Mouse (Mus musculus): ENCODE results near the gene Abcb6. TPM values are rescaled to one million over a fixed set of nuclear protein-coding genes. Genes with fewer than 3 reads are reported as not detected.
A peak's percentile ranks its signal among the peaks of the same experiment; 100 is the strongest.

The Abcb6 gene
- total RNA-seq (2014; rRNA removed) (51.5 and 52.0 TPM in 2 replicates), polyA plus RNA-seq (2015; fragmentation: Nextera tagmentation; extraction: Ambion mirVana) (40.4 and 45.9 TPM in 2 replicates)

GRCm38 (mm10) chr1:75180105-75180590 is at the start of gene Abcb6:
Abcb6 (minus strand) TSS chr1:75180392.
- Histone ChIP-seq H3K27me3 (ENCODE audit: insufficient read depth, low read length) (no peaks in the 10 kb centered on the region), H3K4me1 (ENCODE audit: insufficient read depth, low read length) (peaks cover 10% of the 10 kb centered on the region), H3K9me3 (ENCODE audit: low read length) (no peaks in the 10 kb centered on the region), H3K4me2 (ENCODE audit: low read depth, low read length) (peak within 1 kb of the TSS; percentile 93), H3K4me3 (ENCODE audit: low read length) (peak within 1 kb of the TSS; percentile 50), H3K9ac (replicated peaks; ENCODE audit: low read length) (peak within 1 kb of the TSS; percentile 53), H3K36me3 (ENCODE audit: insufficient read depth, low read length) (peaks cover 40% of the 10 kb centered on the region), H3K27ac (peak within 1 kb of the TSS; percentile 69)
- WGBS: under 1% methylated on average over 31 of the region's 31 CpGs
- DNase-seq (ENCODE audit: low spot score): peak; percentile 96
- peak; percentile 93 for ATAC-seq
- no peak for TF ChIP-seq CTCF (IDR thresholded peaks at IDR 0.05; ENCODE audit: low read depth)

- no peak overlapping the region for H3K4me2 ChIP-seq (ENCODE audit: low read depth, low read length)
- no peak for DNase-seq (ENCODE audit: low spot score)
- no peak for TF ChIP-seq CTCF (IDR thresholded peaks at IDR 0.05; ENCODE audit: low read depth)
- H3K36me3 ChIP-seq (ENCODE audit: insufficient read depth, low read length): no peaks in the 10 kb centered on the region
- no peak overlapping the region for H3K27ac ChIP-seq
- no peak for ATAC-seq
- no peaks in the 10 kb centered on the region for H3K4me1 ChIP-seq (ENCODE audit: insufficient read depth, low read length)
- 55% methylated on average over 4 of the region's 4 CpGs for WGBS
- H3K9me3 ChIP-seq (ENCODE audit: low read length): no peaks in the 10 kb centered on the region
- no peaks in the 10 kb centered on the region for H3K27me3 ChIP-seq (ENCODE audit: insufficient read depth, low read length)
- H3K9ac ChIP-seq (replicated peaks; ENCODE audit: low read length): no peak overlapping the region
- no peak overlapping the region for H3K4me3 ChIP-seq (ENCODE audit: low read length)
These were observed 49.0 kb upstream of the Abcb6 start for GRCm38 (mm10) chr1:75229158-75229557.

GRCm38 (mm10) chr1:75227653-75228052 is 47.5 kb upstream of the Abcb6 start:
- Histone ChIP-seq H3K4me3 (ENCODE audit: low read length) (no peak overlapping the region), H3K4me2 (ENCODE audit: low read depth, low read length) (no peak overlapping the region), H3K27me3 (ENCODE audit: insufficient read depth, low read length) (no peaks in the 10 kb centered on the region), H3K4me1 (ENCODE audit: insufficient read depth, low read length) (no peaks in the 10 kb centered on the region), H3K27ac (no peak overlapping the region), H3K9me3 (ENCODE audit: low read length) (no peaks in the 10 kb centered on the region), H3K36me3 (ENCODE audit: insufficient read depth, low read length) (no peaks in the 10 kb centered on the region), H3K9ac (replicated peaks; ENCODE audit: low read length) (no peak overlapping the region)
- TF ChIP-seq CTCF (IDR thresholded peaks at IDR 0.05; ENCODE audit: low read depth): no peak
- 72% methylated on average over 1 of the region's 1 CpGs for WGBS
- DNase-seq (ENCODE audit: low spot score) (no peak), ATAC-seq (no peak)

GRCm38 (mm10) chr1:75226138-75226537 is 45.9 kb upstream of the Abcb6 start:
- Histone ChIP-seq H3K9ac (replicated peaks; ENCODE audit: low read length) (no peak overlapping the region), H3K4me2 (ENCODE audit: low read depth, low read length) (no peak overlapping the region), H3K27ac (no peak overlapping the region), H3K27me3 (ENCODE audit: insufficient read depth, low read length) (0 out of 2 replicates have a peak, but pooled peaks cover 6% of the 10 kb centered on the region), H3K4me3 (ENCODE audit: low read length) (no peak overlapping the region), H3K4me1 (ENCODE audit: insufficient read depth, low read length) (no peaks in the 10 kb centered on the region), H3K9me3 (ENCODE audit: low read length) (no peaks in the 10 kb centered on the region), H3K36me3 (ENCODE audit: insufficient read depth, low read length) (no peaks in the 10 kb centered on the region)
- DNase-seq (ENCODE audit: low spot score): no peak
- no peak for TF ChIP-seq CTCF (IDR thresholded peaks at IDR 0.05; ENCODE audit: low read depth)
- no peak for ATAC-seq
- WGBS: 74% methylated on average over 2 of the region's 2 CpGs

GRCm38 (mm10) chr1:75225473-75225872 is 45.3 kb upstream of the Abcb6 start:
- Histone ChIP-seq H3K4me2 (ENCODE audit: low read depth, low read length) (no peak overlapping the region), H3K4me1 (ENCODE audit: insufficient read depth, low read length) (no peaks in the 10 kb centered on the region), H3K27ac (no peak overlapping the region), H3K36me3 (ENCODE audit: insufficient read depth, low read length) (no peaks in the 10 kb centered on the region), H3K9ac (replicated peaks; ENCODE audit: low read length) (no peak overlapping the region), H3K4me3 (ENCODE audit: low read length) (no peak overlapping the region), H3K9me3 (ENCODE audit: low read length) (no peaks in the 10 kb centered on the region), H3K27me3 (ENCODE audit: insufficient read depth, low read length) (peaks cover 12% of the 10 kb centered on the region; the same call in 1 of the 2 replicates)
- 64% methylated on average over 3 of the region's 3 CpGs for WGBS
- ATAC-seq (no peak), DNase-seq (ENCODE audit: low spot score) (no peak)
- TF ChIP-seq CTCF (IDR thresholded peaks at IDR 0.05; ENCODE audit: low read depth): no peak

GRCm38 (mm10) chr1:75223532-75223931 is 43.3 kb upstream of the Abcb6 start:
- 74% methylated on average over 6 of the region's 6 CpGs for WGBS
- Histone ChIP-seq H3K9ac (replicated peaks; ENCODE audit: low read length) (no peak overlapping the region), H3K4me2 (ENCODE audit: low read depth, low read length) (no peak overlapping the region), H3K27ac (no peak overlapping the region), H3K36me3 (ENCODE audit: insufficient read depth, low read length) (no peaks in the 10 kb centered on the region), H3K9me3 (ENCODE audit: low read length) (no peaks in the 10 kb centered on the region), H3K4me3 (ENCODE audit: low read length) (no peak overlapping the region), H3K4me1 (ENCODE audit: insufficient read depth, low read length) (peaks cover 5% of the 10 kb centered on the region), H3K27me3 (ENCODE audit: insufficient read depth, low read length) (peaks cover 13% of the 10 kb centered on the region; the same call in 1 of the 2 replicates)
- ATAC-seq (no peak), DNase-seq (ENCODE audit: low spot score) (no peak)
- no peak for TF ChIP-seq CTCF (IDR thresholded peaks at IDR 0.05; ENCODE audit: low read depth)

DNA sequence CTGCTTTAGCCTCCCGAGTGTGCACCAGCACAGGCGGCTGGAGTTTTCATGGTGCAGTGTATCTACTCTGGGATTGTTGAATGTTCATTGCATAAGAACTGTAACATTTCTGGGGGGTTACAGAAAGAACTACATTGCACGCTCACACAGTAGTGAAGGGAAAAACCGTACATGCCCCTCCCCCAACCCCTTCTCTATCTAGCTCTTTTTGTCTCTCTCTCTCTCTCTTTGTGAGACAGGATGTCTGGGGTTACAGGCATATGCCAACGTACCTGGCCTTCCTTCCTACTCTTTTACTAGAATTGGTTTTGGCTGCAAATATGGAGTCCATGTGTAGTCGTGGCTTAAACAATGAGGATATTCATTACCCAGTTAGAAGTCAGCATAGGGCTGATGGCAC is 42.7 kb upstream of the Abcb6 start:
- H3K36me3 ChIP-seq (ENCODE audit: insufficient read depth, low read length): no peaks in the 10 kb centered on the region
- H3K4me3 ChIP-seq (ENCODE audit: low read length): no peak overlapping the region
- peaks cover 5% of the 10 kb centered on the region for H3K4me1 ChIP-seq (ENCODE audit: insufficient read depth, low read length)
- H3K9ac ChIP-seq (replicated peaks; ENCODE audit: low read length): no peak overlapping the region
- H3K9me3 ChIP-seq (ENCODE audit: low read length): no peaks in the 10 kb centered on the region
- no peak overlapping the region for H3K4me2 ChIP-seq (ENCODE audit: low read depth, low read length)
- TF ChIP-seq CTCF (IDR thresholded peaks at IDR 0.05; ENCODE audit: low read depth): no peak
- no peak for ATAC-seq
- DNase-seq (ENCODE audit: low spot score): no peak
- H3K27ac ChIP-seq: no peak overlapping the region
- H3K27me3 ChIP-seq (ENCODE audit: insufficient read depth, low read length): peaks cover 13% of the 10 kb centered on the region; the same call in 1 of the 2 replicates
- 84% methylated on average over 6 of the region's 6 CpGs for WGBS
